Mouse (Mus musculus) ovary, adult 18-20 months (tissue): ENCODE results near the gene Klk10.

ENCODE experiments used
- DNase-seq: peaks from one replicate; pipeline ENCODE4 v3.0.0; 2022; ENCODE audit warnings: low spot score, mixed read lengths

The Klk10 gene

DNA sequence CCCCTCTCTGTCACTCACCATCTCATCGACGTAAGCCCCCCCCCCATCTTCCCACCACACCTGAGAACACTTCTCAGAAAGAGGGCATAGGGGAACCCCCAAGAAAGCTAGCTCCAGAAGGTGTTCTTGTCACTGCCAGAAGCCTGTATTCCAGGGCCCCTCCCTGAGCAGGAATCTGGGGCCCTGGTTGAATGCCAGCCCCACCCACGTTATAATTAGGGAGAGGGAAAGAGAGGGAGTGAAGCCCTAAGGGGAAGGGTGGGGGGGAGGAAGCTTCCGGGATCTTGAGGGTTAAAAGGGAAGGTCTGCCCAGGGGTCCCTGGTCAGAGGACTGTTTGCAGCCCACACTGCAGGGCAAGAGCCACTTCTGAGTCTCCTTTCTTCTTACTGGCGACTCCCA, at the start of gene Klk10:
Gene Klk10 (plus strand): TSS at position 290 of the 400 bp plus-strand sequence.
- DNase-seq, result no peak

DNA sequence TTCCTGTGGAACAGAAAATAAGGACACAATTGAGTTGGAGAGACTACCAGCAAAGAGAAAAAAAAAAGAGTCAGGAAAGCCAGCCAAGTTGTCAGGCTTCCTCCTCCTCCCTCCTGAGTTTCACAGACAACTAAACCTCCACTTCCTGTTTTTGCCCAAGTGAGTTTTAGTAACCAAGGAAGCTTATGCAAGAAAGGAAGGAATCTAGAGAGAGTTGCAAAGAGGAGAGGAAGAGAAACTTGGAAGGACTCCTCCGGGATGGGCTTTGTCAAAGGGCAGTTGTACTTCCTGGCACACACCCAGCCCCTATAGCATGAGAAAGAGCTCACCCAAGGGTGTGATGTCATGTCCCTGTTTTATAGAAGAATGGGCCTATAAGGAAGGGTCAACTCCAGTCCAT, 33.0 kb upstream of the Klk10 start:
- DNase-seq, result no peak

DNA sequence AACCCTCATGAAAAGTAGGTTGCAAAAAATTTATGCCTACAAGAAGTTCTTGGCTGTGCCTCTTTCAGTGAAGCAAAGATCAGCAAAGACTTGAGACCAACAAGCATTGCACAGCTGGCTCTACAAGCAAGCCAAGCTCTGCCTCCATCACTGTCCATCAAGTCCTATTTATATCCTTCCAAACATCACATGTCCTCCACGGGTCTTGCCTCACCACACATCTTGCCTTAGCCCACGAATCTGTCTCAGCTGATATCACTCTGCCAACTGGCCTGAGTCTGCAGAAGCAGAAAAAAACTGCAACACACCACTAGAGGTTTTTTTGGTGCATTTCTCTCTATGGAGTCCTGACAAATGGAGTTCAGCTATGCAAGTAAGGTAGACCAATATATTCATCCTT, 28.0 kb upstream of the Klk10 start:
- no peak for DNase-seq

DNA sequence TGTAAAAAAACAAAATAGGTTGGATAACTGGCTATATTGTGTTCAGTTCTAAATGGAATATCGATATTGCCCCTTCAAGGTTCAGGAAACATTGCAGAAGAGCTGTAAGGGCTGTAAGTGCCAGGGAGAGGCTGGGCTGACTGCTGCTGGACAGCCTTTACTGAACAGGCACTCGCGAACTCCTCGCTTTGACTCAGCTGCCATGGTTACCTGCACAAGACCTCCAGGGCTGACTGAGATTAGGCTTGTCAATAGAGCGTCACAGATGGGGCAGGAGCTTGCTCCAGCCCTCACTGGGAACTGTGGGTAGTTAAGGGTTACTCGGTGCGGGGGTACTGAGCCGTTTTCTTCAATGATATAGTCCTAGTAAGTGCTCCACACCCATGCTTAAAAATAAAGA, 14.4 kb upstream of the Klk10 start:
- DNase-seq, result no peak

DNA sequence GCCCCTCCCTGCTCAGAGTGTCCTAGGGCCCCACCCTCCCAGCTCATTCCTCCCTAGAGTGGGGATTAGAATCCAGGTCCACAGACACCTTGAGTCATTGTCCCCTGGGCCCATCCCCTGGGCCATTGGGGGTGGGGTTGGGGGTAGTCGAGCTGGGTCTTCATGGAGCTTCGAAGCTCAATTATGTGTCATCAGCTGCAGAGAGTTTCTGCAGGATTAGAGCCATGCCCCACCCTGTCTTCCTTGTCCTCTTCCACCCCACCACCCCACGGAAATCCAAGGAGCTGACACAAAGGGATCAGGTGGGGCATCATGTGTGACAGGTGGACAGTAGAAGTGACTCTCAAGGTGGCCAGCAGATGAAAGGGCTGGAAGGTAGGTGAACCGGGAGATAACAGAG, 12.2 kb upstream of the Klk10 start, which contains the start of gene Klk12:
Gene Klk12 (plus strand): TSS at position 301 of the 400 bp plus-strand sequence.
- DNase-seq, result no peak

DNA sequence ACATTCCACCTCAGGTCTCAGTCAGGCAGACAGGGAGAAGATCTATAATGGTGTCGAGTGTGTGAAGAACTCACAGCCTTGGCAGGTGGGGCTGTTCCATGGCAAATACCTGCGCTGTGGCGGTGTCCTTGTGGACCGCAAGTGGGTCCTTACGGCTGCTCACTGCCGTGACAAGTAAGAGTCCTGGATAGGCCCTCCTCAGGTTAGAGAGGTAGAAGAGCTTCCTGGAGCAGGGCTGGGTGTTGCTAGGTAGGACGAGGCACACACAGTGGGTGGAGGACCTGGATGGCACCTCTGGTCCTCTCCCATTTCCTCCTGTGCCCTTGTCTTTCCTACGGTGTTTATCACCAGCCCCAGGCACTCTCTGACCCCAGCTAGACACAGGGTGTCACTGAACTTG, 11.2 kb upstream of the Klk10 start:
- DNase-seq, result no peak

DNA sequence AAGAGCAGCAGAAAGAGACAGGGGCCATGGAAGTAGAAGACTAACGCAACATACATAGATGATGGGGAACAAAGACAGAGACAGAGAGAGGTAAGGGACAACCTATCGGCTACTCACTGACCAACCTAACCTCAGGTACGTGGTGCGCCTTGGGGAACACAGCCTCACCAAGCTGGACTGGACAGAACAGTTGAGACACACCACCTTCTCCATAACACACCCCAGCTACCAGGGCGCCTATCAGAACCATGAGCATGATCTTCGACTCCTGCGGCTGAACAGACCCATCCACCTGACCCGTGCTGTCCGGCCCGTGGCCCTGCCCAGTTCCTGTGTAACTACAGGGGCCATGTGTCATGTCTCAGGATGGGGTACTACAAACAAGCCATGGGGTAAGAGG, 10.1 kb upstream of the Klk10 start:
- DNase-seq, result no peak

DNA sequence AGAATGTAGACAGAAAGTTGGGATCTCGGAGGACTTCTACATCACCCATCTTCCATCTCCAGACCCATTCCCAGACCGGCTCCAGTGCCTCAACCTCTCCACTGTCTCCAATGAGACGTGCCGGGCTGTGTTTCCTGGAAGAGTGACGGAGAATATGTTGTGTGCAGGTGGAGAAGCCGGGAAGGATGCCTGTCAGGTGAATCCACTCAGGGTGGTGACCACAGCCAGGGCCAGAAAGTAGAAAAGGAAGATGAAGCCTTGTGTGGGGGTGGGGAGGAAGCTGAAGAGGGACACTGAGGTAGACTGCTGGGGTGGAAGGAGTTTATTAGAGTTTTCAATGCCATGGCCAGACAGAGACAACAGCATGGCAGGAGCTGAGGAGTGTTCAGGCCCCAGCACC, 8.9 kb upstream of the Klk10 start:
- DNase-seq, result no peak

GRCm38 (mm10) chr7:43772901-43773300, 7.9 kb upstream of the Klk10 start:
- no peak for DNase-seq

DNA sequence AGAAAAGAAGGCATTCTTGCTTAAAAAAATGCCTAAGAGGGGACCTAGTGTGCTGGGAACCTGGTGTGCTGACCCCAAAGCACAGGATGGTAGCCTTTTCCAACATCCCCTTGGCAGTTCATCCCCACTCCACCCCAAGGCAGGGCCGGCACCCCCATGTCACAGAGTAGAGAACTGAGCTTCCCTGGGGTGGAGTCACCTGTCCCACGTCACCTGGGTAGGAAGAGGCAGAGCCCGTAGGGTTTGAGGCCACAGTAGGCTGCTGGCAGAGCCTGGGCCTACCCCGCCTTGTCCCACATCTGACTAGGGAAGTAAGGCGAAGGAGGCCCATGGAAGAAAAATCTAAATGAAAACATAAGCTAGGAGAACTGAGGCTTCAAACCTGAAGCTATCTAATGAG, 6.5 kb upstream of the Klk10 start, which contains the start of gene Klk11:
Gene Klk11 (plus strand): TSS at position 241 of the 400 bp plus-strand sequence.
- no peak for DNase-seq

- no peak for DNase-seq
Observed at GRCm38 (mm10) chr7:43774802-43775201, 6.0 kb upstream of the Klk10 start.

DNA sequence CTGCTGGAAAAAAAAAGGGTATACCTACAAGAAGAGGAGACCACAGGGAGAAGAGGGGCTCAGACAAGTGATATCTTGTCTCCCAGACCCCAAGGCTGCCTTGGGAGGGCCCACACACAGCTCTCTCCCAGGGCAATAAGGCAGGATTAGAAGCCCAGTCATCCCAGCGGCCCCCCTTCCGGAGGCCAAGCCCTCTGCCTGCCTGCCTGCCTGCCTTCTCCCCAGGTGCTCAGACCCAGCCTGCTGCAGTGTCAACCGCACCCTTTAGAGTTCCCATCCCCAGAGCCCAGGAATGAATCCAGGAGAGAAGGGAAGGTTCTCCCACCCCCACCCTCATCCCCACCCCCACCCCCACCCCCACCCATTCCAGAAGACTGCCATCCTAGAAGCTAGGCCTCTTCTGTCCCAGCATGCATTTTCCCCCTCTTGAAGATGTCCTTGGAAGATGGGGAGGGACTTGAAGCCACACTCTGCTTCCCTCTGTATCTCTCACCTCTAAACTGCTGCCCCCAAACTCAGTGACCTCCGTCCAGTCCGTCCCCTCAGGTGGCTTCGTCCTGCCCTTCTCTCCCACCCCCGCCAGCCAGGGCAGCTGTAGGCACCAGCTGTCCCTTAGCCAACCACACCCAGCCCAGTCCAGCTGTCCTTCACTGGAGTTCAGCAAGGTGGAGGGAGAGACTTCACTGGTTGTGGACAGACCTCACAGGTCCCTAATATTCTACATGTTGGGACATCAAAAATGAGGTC, 5.4 kb upstream of the Klk10 start:
- DNase-seq, result no peak

- no peak for DNase-seq
Observed at GRCm38 (mm10) chr7:43776506-43776905, 4.3 kb upstream of the Klk10 start.

- DNase-seq, result no peak
Observed at GRCm38 (mm10) chr7:43777423-43777822, 3.4 kb upstream of the Klk10 start.

DNA sequence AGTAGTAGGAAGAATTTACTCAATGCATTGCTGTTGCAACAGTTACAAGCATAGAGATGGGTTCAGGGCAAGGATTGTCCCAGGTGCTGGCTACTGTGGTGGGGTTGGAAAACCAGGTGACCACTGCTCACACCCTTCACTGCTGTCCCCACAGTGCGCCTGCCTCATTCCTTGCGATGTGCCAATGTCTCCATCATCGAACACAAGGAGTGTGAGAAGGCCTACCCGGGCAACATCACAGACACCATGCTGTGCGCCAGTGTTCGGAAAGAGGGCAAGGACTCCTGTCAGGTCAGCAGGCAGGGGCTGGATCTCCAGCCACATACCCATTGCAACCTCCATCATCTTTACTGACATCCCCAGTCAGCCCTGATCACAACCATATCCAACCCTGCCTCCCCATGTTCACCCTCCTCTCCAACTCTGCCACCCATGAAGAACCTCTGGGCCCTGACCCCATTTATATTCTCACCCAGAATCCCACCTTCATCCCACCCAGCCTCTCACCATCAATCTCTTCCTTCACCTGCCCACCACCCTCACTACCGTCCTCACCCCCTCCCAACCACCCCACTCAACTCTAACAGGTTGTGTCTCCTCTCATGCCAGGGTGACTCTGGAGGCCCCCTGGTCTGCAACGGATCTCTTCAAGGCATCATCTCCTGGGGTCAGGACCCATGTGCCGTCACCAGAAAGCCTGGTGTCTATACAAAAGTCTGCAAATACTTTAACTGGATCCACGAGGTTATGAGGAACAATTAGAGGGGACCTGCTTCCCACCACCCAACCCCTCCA, 2.5 kb upstream of the Klk10 start:
- DNase-seq, result no peak

- no peak for DNase-seq
Observed at GRCm38 (mm10) chr7:43780241-43780640, 594 bp upstream of the Klk10 start.

DNA sequence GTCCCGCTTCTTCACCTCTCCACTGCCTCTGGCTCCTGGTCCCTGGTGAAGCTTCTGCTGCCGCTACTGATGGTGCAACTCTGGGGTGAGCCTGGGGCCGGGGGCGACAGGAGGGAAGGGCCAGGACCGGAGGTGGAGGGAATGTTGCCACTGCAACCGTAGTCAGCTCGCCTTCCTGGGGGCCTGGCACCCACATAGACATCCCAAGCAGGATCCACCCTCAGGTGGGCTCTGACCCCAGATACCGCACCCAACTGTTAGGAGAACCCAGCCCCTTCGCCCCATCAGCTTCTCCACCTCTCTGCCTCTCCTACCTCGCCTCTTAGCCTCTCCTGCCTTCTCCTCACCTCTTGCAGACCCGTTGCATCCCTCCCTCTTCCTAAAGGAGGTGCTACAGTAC, 706 bp downstream of the Klk10 start:
- DNase-seq, result no peak

- DNase-seq, result no peak
Observed at GRCm38 (mm10) chr7:43782275-43783265, 1.7 kb downstream of the Klk10 start.

DNA sequence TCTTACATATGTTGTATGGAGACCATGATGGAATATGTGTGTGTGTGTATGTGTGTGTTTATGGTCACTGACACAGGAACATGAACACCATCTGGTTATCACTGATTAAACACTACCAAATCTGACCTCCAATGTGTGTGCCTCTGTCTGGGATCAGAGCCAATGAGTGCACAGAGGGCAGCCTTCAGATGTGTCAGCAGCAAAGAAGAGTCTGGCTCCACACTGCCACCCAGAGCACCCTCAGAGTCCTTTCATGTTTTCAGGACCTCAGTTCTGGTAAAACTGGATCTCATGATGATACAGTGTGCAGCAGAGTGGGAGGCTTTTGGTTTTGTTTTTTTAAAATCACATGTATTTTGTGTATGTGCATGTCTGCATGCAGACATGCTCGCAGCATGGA, 4.5 kb downstream of the Klk10 start:
- DNase-seq, result no peak

GRCm38 (mm10) chr7:43788096-43788495, 7.3 kb downstream of the Klk10 start:
- DNase-seq, result no peak

DNA sequence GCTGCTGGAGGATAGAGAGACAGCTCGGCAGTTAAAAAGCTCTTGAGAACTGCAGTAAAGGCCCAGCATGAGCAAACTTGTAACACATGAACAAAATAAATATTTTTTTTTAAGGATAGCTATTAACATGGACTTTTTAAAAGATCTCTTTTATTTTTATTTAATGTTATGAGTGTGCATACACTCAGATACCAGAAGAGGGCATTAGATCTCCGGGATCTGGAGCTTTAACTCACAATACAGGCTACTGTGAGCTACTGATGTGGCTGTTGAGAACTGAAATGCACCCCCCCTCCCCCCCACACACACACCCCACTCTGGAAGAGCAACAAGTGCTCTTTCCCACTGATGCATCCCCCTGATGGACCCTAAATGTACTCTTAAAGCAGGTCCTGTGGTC, 8.5 kb downstream of the Klk10 start:
- no peak for DNase-seq

GRCm38 (mm10) chr7:43791591-43791990, 10.8 kb downstream of the Klk10 start, which contains the start of gene Klk9:
Gene Klk9, plus strand, starts transcription at chr7:43791891.
- DNase-seq, result no peak
